Mouse (Mus musculus): Measurements from ENCODE around the gene Spryd3. TPM values are rescaled to one million over a fixed set of nuclear protein-coding genes. Genes with fewer than 3 reads are reported as not detected.

The Spryd3 gene
- polyA plus RNA-seq, 1 experiment from 2014 or later = 22.5 TPM

DNA sequence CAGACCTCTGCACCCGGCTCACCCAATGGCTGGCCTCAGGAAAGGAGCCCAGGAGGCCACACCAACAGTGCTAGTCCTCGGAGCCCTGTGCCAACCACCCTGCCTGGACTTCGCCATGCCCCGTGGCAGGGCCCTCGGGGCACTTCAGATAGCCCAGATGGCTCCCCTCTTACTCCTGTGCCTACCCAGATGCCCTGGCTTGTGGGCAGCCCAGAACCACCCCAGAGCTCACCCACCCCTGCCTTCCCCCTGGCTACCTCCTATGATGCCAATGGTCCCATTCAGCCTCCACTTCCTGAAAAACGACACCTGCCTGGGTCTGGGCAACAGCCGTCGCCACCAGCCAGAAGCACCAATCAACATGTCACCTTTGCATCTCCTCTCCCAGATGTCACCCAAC lies 23.2 kb downstream of the Spryd3 start:
- 62% methylated on average over 8 of the region's 8 CpGs for WGBS (ENCODE audit: missing documents)
- no peaks in the 10 kb centered on the region for H3K79me2 ChIP-seq (ENCODE audit: inconsistent target)
- H3K27ac ChIP-seq = no peak overlapping the region
- no peak overlapping the region for H3K4me3 ChIP-seq (ENCODE audit: inconsistent target)
- peaks cover 12% of the 10 kb centered on the region for H3K36me3 ChIP-seq (ENCODE audit: inconsistent target)

DNA sequence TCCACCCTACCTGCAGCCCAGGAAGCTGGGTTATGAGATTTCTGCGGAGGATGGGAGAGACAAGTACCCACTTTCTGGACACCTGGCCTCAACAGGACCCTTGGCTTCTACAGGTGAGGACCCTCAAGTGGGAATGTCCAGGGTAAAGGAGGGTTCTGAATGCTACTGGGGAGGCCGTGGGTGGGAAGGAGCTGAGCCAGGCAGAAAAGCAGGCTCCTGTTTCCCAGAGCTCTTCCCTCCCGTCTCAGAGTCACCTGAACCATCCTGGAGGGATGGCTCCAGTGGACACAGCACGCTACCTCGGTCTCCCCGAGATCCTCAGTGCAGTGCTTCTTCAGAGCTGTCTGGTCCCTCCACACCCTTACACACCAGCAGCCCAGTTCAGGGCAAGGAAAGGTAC lies 23.9 kb downstream of the Spryd3 start:
- Histone ChIP-seq H3K27ac (no peak overlapping the region), H3K4me3 (ENCODE audit: inconsistent target) (no peak overlapping the region), H3K79me2 (ENCODE audit: inconsistent target) (no peaks in the 10 kb centered on the region), H3K36me3 (ENCODE audit: inconsistent target) (peaks cover 5% of the 10 kb centered on the region)
- 94% methylated on average over 6 of the region's 6 CpGs for WGBS (ENCODE audit: missing documents)

DNA sequence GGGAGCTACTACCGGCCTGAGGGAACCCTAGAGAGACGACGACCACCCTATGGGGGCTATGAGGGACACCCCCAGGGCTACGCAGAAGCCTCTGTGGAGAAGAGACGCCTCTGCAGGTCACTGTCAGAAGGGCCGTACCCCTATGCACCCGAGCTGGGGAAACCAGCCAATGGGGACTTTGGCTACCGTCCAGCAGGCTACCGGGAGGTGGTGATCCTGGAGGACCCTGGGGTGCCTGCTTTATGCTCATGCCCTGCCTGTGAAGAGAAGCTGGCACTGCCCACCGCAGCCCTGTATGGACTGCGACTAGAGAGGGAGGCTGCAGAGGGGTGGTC lies 24.6 kb downstream of the Spryd3 start:
- no peak overlapping the region for H3K4me3 ChIP-seq (ENCODE audit: inconsistent target)
- no peak overlapping the region for H3K27ac ChIP-seq
- WGBS (ENCODE audit: missing documents) = 93% methylated on average over 11 of the region's 11 CpGs
- H3K79me2 ChIP-seq (ENCODE audit: inconsistent target) = no peaks in the 10 kb centered on the region
- H3K36me3 ChIP-seq (ENCODE audit: inconsistent target) = no peaks in the 10 kb centered on the region

DNA sequence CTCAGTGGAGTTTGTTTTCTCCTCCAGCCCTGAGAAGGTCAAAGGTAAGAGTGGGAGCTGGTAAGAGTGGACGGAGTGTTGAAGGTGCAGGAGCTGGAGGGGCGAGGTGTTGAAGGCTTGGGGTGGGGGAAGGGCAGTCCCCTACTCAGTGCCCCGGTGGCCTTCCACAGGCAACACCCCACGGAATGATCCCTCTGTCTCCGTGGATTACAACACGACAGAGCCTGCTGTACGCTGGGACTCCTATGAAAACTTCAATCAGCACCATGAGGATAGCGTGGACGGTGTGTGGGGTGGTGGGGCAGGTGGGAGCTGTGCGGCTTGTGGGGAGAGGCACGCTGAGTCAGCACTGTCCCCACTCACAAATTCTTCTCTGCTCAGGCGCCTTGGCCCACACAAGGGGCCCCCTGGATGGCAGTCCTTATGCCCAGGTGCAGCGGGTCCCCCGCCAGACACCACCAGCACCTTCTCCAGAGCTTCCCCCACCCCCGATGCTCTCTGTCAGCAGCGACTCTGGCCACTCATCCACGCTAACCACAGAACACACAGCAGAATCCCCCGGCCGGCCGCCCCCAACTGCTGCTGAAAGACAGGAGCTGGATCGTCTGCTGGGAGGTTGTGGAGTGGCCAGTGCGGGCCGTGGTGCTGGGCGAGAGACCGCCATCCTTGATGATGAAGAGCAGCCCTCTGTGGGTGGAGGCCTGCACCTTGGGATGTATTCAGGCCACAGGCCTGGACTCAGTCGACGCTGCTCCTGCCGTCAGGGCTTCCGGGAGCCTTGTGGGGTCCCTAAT lies 25.1 kb downstream of the Spryd3 start:
- Histone ChIP-seq H3K79me2 (ENCODE audit: inconsistent target) (no peaks in the 10 kb centered on the region), H3K36me3 (ENCODE audit: inconsistent target) (no peaks in the 10 kb centered on the region), H3K27ac (no peak overlapping the region), H3K4me3 (ENCODE audit: inconsistent target) (no peak overlapping the region)
- 87% methylated on average over 29 of the region's 29 CpGs for WGBS (ENCODE audit: missing documents)

DNA sequence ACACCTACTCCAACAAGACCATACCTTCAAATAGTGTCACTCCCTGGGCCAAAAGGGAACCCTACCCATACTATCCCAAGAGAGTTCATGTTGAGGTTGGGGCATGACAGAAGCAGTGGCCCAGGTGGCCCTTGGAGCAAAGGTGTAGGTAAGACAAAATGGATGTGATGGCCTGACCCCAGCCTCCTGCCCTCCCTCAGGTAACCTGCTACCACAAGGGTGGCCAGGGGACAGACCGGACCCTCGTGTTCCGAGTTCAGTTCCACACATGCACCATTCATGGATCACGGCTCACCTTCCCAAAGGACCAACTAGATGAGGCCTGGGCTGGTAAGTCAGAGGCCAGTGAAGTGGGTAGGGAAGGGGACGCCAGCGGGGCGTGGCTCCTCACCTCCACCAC lies 25.8 kb downstream of the Spryd3 start:
- 91% methylated on average over 7 of the region's 7 CpGs for WGBS (ENCODE audit: missing documents)
- no peak overlapping the region for H3K27ac ChIP-seq
- no peaks in the 10 kb centered on the region for H3K36me3 ChIP-seq (ENCODE audit: inconsistent target)
- no peak overlapping the region for H3K4me3 ChIP-seq (ENCODE audit: inconsistent target)
- no peaks in the 10 kb centered on the region for H3K79me2 ChIP-seq (ENCODE audit: inconsistent target)

DNA sequence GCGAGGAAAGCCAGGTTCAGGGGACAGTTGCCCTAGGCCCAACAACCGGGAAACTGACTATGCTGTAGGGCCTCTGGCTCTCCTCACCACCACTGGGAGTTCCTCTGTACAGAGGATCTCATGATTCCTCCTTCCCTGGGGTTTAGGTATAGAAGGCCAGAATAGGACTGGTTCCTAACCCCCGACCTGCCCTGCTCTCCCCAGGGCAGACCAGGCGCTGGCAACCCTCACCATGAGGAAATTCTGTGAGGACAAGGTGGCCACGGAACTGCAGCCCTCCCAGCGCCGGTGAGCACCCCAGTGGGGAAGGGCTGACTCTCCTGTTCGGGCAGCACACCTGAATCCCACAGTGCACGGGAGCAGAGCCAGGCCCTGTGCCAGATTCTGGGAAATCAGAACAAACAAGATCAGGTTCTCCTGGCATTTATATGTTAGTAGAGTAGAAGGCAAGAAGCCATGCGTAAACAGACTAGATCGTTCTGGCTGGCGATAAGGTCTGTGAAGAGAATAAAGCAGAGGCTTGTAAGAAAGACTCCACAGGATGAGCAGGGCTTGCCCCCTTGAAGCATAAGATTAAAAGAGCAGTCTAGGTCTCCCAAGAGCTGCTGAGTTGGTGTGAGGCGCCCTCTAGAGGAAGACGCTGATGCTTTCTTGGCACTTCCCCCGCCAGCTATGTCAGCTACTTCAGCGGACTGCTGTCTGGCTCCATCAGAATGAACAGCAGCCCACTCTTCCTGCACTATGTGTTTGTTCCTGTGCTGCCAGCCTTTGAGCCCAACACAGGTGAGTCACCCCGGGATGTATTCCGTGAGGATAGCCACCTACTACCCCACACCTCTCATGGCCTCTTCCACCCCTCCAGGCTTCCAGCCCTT lies 27.1 kb downstream of the Spryd3 start:
- H3K79me2 ChIP-seq (ENCODE audit: inconsistent target) = no peaks in the 10 kb centered on the region
- H3K4me3 ChIP-seq (ENCODE audit: inconsistent target) = no peak overlapping the region
- no peak overlapping the region for H3K27ac ChIP-seq
- no peaks in the 10 kb centered on the region for H3K36me3 ChIP-seq (ENCODE audit: inconsistent target)
- 49% methylated on average over 18 of the region's 18 CpGs for WGBS (ENCODE audit: missing documents)

DNA sequence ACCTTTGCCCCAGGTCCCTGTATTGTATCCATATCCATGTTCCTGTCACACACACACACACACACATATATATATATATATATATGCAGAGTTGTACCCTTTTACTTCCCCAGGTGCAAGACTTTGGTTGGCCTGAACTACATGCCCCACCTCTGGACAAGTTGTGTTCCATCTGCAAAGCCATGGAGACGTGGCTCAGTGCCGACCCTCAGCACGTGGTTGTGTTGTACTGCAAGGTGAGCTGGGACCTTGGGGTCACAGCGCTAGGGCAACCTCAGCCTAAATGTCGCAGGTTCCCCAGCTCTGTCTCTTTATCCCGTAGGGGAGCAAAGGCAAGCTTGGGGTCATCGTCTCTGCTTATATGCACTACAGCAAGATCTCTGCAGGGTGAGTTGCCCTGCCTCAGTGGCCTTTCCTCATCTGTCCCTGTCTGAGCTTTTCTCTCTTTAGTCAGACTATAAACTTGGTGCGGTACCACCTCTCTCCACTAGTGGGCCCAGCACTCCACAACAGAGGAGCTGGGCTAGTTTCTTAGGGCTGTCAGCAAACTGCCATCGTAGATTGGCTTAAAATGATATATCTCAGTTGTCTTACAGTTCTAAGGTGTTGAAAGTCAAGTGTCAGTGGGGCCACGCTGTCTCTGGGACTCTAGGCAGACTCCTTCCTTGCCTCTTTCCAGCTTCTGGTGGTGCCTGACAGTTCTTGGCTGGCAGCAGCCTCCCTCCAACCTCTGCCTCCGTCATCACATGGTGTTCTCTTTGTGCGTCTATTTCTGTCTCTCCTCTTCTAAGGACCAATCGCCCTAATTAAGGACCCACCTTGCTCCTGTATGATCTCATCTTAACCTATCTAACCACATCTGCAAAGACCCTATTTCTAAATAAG lies 28.1 kb downstream of the Spryd3 start:
- H3K4me3 ChIP-seq (ENCODE audit: inconsistent target) = no peak overlapping the region
- 47% methylated on average over 13 of the region's 13 CpGs for WGBS (ENCODE audit: missing documents)
- no peak overlapping the region for H3K27ac ChIP-seq
- H3K36me3 ChIP-seq (ENCODE audit: inconsistent target) = no peaks in the 10 kb centered on the region
- no peaks in the 10 kb centered on the region for H3K79me2 ChIP-seq (ENCODE audit: inconsistent target)

DNA sequence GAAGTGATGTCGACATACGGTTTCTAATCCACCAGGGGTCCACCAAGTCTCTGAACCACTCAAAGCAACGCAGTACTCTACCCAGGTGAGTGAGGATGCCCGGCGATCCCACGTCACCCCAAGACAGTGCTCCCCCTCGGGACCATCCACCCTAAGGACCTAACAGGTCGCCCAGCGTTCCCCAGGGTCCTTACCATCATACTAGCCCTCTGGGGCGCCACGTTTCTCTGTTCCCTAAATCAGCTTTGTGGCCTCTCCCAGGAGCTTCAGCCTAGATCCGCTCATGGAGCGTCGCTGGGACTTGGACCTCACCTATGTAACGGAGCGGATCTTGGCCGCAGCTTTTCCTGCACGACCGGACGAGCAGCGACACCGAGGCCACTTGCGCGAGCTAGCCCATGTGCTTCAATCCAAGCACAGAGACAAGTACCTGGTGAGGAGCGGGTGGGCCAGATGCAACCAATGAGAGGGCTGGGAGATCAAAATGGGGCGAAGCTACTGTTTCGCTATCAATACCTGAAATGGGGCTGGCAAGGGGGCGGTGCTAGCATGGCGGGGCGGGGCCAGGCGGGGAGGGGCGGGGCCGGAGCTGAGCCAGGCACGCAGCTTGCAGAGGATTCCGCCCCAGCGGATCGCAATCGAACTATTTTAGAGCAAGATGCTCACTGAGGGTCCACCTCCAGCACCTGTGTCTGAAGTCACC lies 29.1 kb downstream of the Spryd3 start:
- Histone ChIP-seq H3K27ac (no peak overlapping the region), H3K79me2 (ENCODE audit: inconsistent target) (no peaks in the 10 kb centered on the region), H3K36me3 (ENCODE audit: inconsistent target) (no peaks in the 10 kb centered on the region), H3K4me3 (ENCODE audit: inconsistent target) (no peak overlapping the region)
- WGBS (ENCODE audit: missing documents) = 52% methylated on average over 38 of the region's 38 CpGs

DNA sequence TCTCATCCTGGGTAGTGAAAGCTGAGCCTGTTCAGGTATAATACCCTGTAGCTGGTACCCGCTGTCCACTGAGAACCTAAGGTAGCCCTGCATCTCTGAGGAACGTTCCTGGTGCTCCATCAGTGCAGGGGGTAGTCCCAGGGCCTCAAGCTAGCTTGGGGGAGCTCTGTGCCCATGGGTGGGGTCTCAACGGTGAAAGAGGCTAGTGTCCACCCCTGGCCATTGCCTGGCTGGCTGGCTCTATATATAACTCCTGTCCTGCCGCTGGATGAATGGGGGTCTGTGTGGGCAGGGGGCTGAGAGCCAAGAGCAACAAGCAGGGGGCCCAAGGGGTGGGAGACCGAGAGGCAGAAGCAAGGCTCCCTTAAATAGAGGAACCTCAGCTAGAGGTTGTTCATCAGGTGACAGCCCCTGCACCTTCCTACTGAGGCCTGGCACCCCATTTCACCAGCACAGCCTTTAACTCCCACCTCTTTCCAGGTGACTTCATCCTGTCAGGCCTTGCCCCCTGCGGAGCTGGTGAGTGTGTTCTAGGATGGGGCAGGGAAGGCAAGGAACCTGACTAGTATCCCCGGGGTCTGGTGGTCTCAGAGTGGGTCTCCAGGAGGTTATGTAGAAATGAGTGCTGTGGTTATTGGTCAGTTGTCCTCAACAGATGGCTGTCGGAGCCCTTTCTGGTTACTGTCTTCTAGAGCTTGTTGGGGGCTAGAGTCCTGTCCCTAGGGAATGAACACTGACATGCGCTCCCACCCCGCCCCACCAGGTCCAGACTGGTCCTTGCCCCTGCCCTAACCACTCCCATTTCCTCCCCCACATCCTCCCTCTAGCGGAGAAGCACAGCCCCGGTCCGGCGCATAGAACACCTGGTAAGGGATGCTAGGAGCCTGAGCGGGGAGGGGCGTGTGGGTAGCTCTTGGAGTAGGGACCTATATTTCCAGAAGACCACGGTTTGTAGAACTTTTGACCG lies 30.0 kb downstream of the Spryd3 start:
- H3K4me3 ChIP-seq (ENCODE audit: inconsistent target) = no peak overlapping the region
- WGBS (ENCODE audit: missing documents) = 19% methylated on average over 16 of the region's 18 CpGs
- no peaks in the 10 kb centered on the region for H3K79me2 ChIP-seq (ENCODE audit: inconsistent target)
- H3K27ac ChIP-seq = no peak overlapping the region
- no peaks in the 10 kb centered on the region for H3K36me3 ChIP-seq (ENCODE audit: inconsistent target)

DNA sequence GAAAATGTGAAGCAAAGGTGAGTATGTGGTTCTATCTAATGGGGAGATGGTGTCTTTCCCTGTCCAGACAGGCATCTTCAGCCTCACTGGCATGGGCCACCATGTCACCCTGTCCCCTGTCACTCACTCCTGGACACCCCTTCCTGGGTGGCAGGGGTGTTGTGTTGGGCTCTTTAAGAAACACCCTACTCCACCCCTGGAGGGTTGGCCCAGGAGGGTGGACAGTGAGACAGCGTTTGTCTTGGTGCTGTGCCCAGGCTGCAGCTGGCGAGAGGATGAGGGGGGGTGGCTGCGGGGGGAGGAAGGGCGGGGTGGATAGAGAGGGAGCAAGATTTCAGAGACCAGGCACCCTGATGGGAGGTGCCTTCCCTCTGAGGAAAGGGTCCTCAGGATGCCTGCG lies 30.7 kb downstream of the Spryd3 start:
- WGBS (ENCODE audit: missing documents) = 8% methylated on average over 5 of the region's 5 CpGs
- H3K79me2 ChIP-seq (ENCODE audit: inconsistent target) = no peaks in the 10 kb centered on the region
- H3K4me3 ChIP-seq (ENCODE audit: inconsistent target) = no peak overlapping the region
- H3K36me3 ChIP-seq (ENCODE audit: inconsistent target) = no peaks in the 10 kb centered on the region
- H3K27ac ChIP-seq = no peak overlapping the region

DNA sequence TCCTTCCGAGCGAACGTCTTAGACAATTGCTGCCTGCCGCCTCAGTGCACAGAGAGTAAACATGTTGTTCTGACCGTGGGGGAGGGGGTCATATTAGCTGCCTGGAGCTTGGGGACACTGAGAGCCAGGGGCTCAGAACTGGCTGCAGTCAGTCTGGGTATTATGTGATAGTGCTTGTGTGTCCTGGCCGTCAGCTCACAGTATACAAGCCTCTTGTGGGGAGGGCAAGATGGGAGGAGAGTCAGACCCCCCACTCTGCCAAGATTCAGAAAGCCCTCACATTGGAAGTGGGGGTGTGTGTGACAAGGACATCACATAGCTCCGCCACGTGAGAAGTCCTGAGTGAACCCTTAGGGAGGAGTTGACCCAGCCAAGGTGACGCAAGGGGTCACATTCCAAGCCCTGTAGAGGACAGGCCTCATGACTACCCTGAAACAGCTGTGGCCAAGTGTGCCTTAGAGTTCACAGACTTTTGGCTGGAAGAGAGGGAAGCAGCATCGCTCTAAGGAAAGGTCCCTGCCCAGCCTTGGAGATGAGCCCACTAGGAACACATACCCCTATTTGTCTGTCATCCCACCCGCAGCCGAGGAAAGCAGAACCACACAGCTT lies 32.0 kb downstream of the Spryd3 start:
- WGBS (ENCODE audit: missing documents) = 84% methylated on average over 12 of the region's 12 CpGs
- Histone ChIP-seq H3K36me3 (ENCODE audit: inconsistent target) (no peaks in the 10 kb centered on the region), H3K27ac (no peak overlapping the region), H3K4me3 (ENCODE audit: inconsistent target) (no peak overlapping the region), H3K79me2 (ENCODE audit: inconsistent target) (no peaks in the 10 kb centered on the region)

DNA sequence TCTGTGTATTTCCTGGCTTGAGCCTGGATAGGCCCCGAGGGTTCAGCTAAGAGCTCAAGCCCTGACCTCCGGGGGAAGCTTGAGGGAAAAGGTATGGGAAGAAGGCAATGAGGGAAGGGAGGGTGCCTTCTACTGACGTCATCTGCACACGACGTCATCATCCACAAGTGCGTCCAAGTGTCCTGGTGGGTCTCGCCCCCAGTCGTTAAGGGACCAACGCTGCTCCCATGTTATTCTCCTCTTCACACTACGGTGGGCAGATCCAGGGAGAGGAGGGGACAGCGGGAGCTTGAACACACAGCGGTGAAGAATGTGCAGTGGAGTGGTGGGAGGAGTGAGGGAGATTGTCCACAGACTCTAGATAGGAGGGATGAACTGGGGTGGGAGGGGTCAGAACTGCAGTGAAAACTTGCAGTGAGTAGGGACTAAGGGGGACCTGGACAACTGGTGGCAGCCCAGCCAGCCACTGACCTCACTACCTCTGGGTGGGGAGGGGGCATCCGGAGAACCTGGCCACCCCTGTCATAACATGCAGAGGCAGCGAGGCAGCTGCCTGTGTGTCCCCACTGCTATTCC lies 32.6 kb downstream of the Spryd3 start:
- no peak overlapping the region for H3K27ac ChIP-seq
- WGBS (ENCODE audit: missing documents) = 94% methylated on average over 14 of the region's 14 CpGs
- no peak overlapping the region for H3K4me3 ChIP-seq (ENCODE audit: inconsistent target)

More for the DNA sequence above, 32.6 kb downstream of the Spryd3 start:
- Histone ChIP-seq H3K36me3 (ENCODE audit: inconsistent target) (no peaks in the 10 kb centered on the region), H3K79me2 (ENCODE audit: inconsistent target) (no peaks in the 10 kb centered on the region)
